Mouse (Mus musculus) ES-E14 (cell line): ENCODE measurements around the gene Auh.

Source experiments
- MAFK ChIP-seq: IDR thresholded peaks from 2 replicates; pipeline ENCODE4 v1.6.1; 2014; ENCODE audit warnings: mild to moderate bottlenecking, low read depth, low read length, inconsistent platforms; ENCODE audit not compliant: insufficient read depth
- ZC3H11A ChIP-seq: IDR thresholded peaks from 2 replicates; pipeline ENCODE4 v1.6.1; 2012; ENCODE audit warnings: low read depth, mild to moderate bottlenecking, inconsistent platforms, low read length, borderline replicate concordance
- ZNF384 ChIP-seq: IDR thresholded peaks from 2 replicates; pipeline ENCODE4 v1.6.1; 2012; ENCODE audit warnings: low read depth, low read length, inconsistent platforms

GRCm38 (mm10) chr13:52914591-52915110, 14.8 kb downstream of the Auh start:
- TF ChIP-seq ZNF384: no peak
- TF ChIP-seq ZC3H11A: no peak
- TF ChIP-seq MAFK: no peak
